Mouse (Mus musculus) telencephalon, adult 2 months (tissue): ENCODE measurements at regions not wholly inside any gene's neighbourhood (a gene's known extent, or its start where the extent isn't known, plus 50 kb on each side); places are given as distances from the start of the nearest gene placed in this dataset.

Source experiments
- DNase-seq: peaks from one replicate; pipeline ENCODE4 v3.0.0-alpha.2; 2011; ENCODE audit warnings: low read depth, low spot score

DNA sequence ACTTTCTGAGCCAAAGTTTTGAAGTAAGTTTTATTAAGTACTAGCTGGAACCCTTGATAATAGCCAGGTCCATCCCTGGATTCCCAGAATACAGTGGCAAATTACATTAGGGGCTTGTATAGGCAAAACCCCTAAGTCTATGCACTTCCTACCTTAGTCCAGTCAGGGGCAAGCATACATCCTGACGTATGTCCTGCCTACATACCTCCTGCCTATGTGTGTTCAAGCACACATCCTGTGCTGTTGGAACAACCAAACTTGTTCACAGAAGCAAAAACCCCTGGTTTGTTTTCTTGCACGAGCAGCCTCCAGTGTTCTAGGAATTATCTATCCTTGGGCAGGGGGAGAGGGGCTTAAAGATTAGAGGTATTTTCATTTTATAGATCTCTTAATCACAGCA lies 66.4 kb upstream of the Bmp2k start:
- no peak for DNase-seq

GRCm38 (mm10) chr5:96931576-96932152 lies 65.8 kb upstream of the Bmp2k start:
- no peak for DNase-seq

GRCm38 (mm10) chr5:96936239-96936638 lies 61.2 kb upstream of the Bmp2k start:
- DNase-seq = no peak

- no peak for DNase-seq
These were observed 58.8 kb upstream of the Bmp2k start for GRCm38 (mm10) chr5:96938718-96939117.

DNA sequence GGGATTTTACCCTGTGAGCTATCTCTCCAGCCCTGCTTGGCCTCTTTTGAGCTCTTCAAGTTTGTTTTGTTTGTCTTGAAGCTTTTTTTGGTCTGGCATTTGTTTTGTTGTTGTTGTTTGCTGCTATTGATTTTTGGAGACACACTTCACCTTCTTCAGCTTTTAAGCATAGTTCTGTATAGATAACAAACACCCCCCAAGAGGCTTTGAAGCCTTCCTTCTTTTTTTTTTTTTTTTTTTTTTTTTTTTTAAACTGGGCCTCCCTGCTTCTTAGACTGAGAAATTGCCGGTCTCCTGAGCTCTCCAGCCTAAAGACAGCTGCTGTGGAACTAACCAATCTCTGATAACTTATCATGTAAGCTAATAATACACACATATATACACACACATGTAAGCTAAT lies 58.2 kb upstream of the Bmp2k start:
- no peak for DNase-seq

- no peak for DNase-seq
These were observed 57.1 kb upstream of the Bmp2k start for GRCm38 (mm10) chr5:96940170-96941086.

GRCm38 (mm10) chr5:96941087-96941468 lies 56.4 kb upstream of the Bmp2k start:
- DNase-seq = no peak

- no peak for DNase-seq
These were observed 56.0 kb upstream of the Bmp2k start for GRCm38 (mm10) chr5:96941518-96941917.
